Mouse (Mus musculus): ENCODE data around the gene Tcf7l2.

GRCm38 (mm10) chr19:55741439-55741928 lies at the start of gene Tcf7l2:
- TF ChIP-seq CTCF (IDR thresholded peaks at IDR 0.05; ENCODE audit: low read depth): no peak
- no peak for TF ChIP-seq EP300 (IDR thresholded peaks at IDR 0.05; ENCODE audit: low read depth)

Measured in heart, postnatal 0 days (tissue).